Mouse (Mus musculus): ENCODE data around the gene Ipmk. TPM values are rescaled to one million over a fixed set of nuclear protein-coding genes. Genes with fewer than 3 reads are reported as not detected.

The Ipmk gene
- polyA plus RNA-seq, 1 experiment, result 31.1 TPM

- Histone ChIP-seq H3K27me3 (replicated peaks; ENCODE audit: control insufficient read depth, insufficient read depth, low read length) (no peaks in the 10 kb centered on the region), H3K4me3 (ENCODE audit: insufficient read depth, low read depth, low read length) (no peak overlapping the region), H3K27ac (ENCODE audit: insufficient read depth, low read depth, low read length) (peak overlapping the region; percentile 14; the same call in 1 of the 2 replicates), H3K4me1 (ENCODE audit: control insufficient read depth, insufficient read depth, low read length) (peaks cover 5% of the 10 kb centered on the region; the same call in 1 of the 2 replicates), H3K36me3 (ENCODE audit: control insufficient read depth, insufficient read depth, low read length) (no peaks in the 10 kb centered on the region)
- peak; percentile 73 for DNase-seq
- WGBS, result 52% methylated on average over 10 of the region's 10 CpGs
- no peak for TF ChIP-seq POLR2A (IDR thresholded peaks at IDR 0.05; ENCODE audit: low read depth, low read length)
- TF ChIP-seq CTCF (conservative IDR thresholded peaks at IDR 0.05; ENCODE audit: insufficient read depth, insufficient read length, low read depth, low read length), result no peak
Measured at GRCm38 (mm10) chr10:71398383-71399145, 51.0 kb downstream of the Ipmk start.

GRCm38 (mm10) chr10:71399399-71399798, 51.8 kb downstream of the Ipmk start:
- WGBS, result 58% methylated on average over 8 of the region's 8 CpGs
- DNase-seq, result no peak
- Histone ChIP-seq H3K27me3 (replicated peaks; ENCODE audit: control insufficient read depth, insufficient read depth, low read length) (no peaks in the 10 kb centered on the region), H3K36me3 (ENCODE audit: control insufficient read depth, insufficient read depth, low read length) (no peaks in the 10 kb centered on the region), H3K4me3 (ENCODE audit: insufficient read depth, low read depth, low read length) (no peak overlapping the region), H3K27ac (ENCODE audit: insufficient read depth, low read depth, low read length) (no peak overlapping the region), H3K4me1 (ENCODE audit: control insufficient read depth, insufficient read depth, low read length) (peaks cover 5% of the 10 kb centered on the region; the same call in 1 of the 2 replicates)
- TF ChIP-seq CTCF (conservative IDR thresholded peaks at IDR 0.05; ENCODE audit: insufficient read depth, insufficient read length, low read depth, low read length) (no peak), POLR2A (IDR thresholded peaks at IDR 0.05; ENCODE audit: low read depth, low read length) (no peak)

GRCm38 (mm10) chr10:71399987-71400386, 52.4 kb downstream of the Ipmk start:
- DNase-seq, result no peak
- no peak for TF ChIP-seq POLR2A (IDR thresholded peaks at IDR 0.05; ENCODE audit: low read depth, low read length)
- H3K4me1 ChIP-seq (ENCODE audit: control insufficient read depth, insufficient read depth, low read length), result peaks cover 5% of the 10 kb centered on the region; the same call in 1 of the 2 replicates
- H3K36me3 ChIP-seq (ENCODE audit: control insufficient read depth, insufficient read depth, low read length), result no peaks in the 10 kb centered on the region
- H3K27me3 ChIP-seq (replicated peaks; ENCODE audit: control insufficient read depth, insufficient read depth, low read length), result no peaks in the 10 kb centered on the region
- no peak overlapping the region for H3K4me3 ChIP-seq (ENCODE audit: insufficient read depth, low read depth, low read length)
- no peak overlapping the region for H3K27ac ChIP-seq (ENCODE audit: insufficient read depth, low read depth, low read length)
- WGBS, result 73% methylated on average over 8 of the region's 8 CpGs

- Histone ChIP-seq H3K27ac (ENCODE audit: insufficient read depth, low read depth, low read length) (no peak overlapping the region), H3K36me3 (ENCODE audit: control insufficient read depth, insufficient read depth, low read length) (no peaks in the 10 kb centered on the region), H3K4me1 (ENCODE audit: control insufficient read depth, insufficient read depth, low read length) (peaks cover 5% of the 10 kb centered on the region; the same call in 1 of the 2 replicates), H3K27me3 (replicated peaks; ENCODE audit: control insufficient read depth, insufficient read depth, low read length) (no peaks in the 10 kb centered on the region), H3K4me3 (ENCODE audit: insufficient read depth, low read depth, low read length) (no peak overlapping the region)
- TF ChIP-seq CTCF (conservative IDR thresholded peaks at IDR 0.05; ENCODE audit: insufficient read depth, insufficient read length, low read depth, low read length) (peak; percentile 35), POLR2A (IDR thresholded peaks at IDR 0.05; ENCODE audit: low read depth, low read length) (no peak)
- peak; percentile 72 for DNase-seq
- 63% methylated on average over 13 of the region's 13 CpGs for WGBS
Measured at GRCm38 (mm10) chr10:71400818-71401646, 53.5 kb downstream of the Ipmk start.

GRCm38 (mm10) chr10:71403638-71404037, 56.1 kb downstream of the Ipmk start:
- whole genome bisulfite sequencing, result 59% methylated on average over 3 of the region's 3 CpGs
- Histone ChIP-seq H3K27me3 (replicated peaks; ENCODE audit: control insufficient read depth, insufficient read depth, low read length) (no peaks in the 10 kb centered on the region; the same call in 1 of the 2 replicates), H3K27ac (ENCODE audit: insufficient read depth, low read depth, low read length) (no peak overlapping the region), H3K36me3 (ENCODE audit: control insufficient read depth, insufficient read depth, low read length) (no peaks in the 10 kb centered on the region), H3K4me1 (ENCODE audit: control insufficient read depth, insufficient read depth, low read length) (no peaks in the 10 kb centered on the region), H3K4me3 (ENCODE audit: insufficient read depth, low read depth, low read length) (no peak overlapping the region)
- no peak for DNase-seq
- no peak for TF ChIP-seq CTCF (conservative IDR thresholded peaks at IDR 0.05; ENCODE audit: insufficient read depth, insufficient read length, low read depth, low read length)
- no peak for TF ChIP-seq POLR2A (IDR thresholded peaks at IDR 0.05; ENCODE audit: low read depth, low read length)

- TF ChIP-seq POLR2A (IDR thresholded peaks at IDR 0.05; ENCODE audit: low read depth, low read length) (no peak), CTCF (conservative IDR thresholded peaks at IDR 0.05; ENCODE audit: insufficient read depth, insufficient read length, low read depth, low read length) (no peak)
- Histone ChIP-seq H3K27ac (ENCODE audit: insufficient read depth, low read depth, low read length) (no peak overlapping the region), H3K4me1 (ENCODE audit: control insufficient read depth, insufficient read depth, low read length) (no peaks in the 10 kb centered on the region), H3K27me3 (replicated peaks; ENCODE audit: control insufficient read depth, insufficient read depth, low read length) (no peaks in the 10 kb centered on the region; the same call in 1 of the 2 replicates), H3K4me3 (ENCODE audit: insufficient read depth, low read depth, low read length) (no peak overlapping the region), H3K36me3 (ENCODE audit: control insufficient read depth, insufficient read depth, low read length) (no peaks in the 10 kb centered on the region)
- DNase-seq, result no peak
- 84% methylated on average over 5 of the region's 5 CpGs for WGBS
Measured at GRCm38 (mm10) chr10:71405523-71406217, 58.1 kb downstream of the Ipmk start.
